Mouse (Mus musculus): ENCODE data around the gene Galnt18. TPM values are rescaled to one million over a fixed set of nuclear protein-coding genes. Genes with fewer than 3 reads are reported as not detected.

The Galnt18 gene
- polyA plus RNA-seq, 1 experiment = 4.9 TPM

DNA sequence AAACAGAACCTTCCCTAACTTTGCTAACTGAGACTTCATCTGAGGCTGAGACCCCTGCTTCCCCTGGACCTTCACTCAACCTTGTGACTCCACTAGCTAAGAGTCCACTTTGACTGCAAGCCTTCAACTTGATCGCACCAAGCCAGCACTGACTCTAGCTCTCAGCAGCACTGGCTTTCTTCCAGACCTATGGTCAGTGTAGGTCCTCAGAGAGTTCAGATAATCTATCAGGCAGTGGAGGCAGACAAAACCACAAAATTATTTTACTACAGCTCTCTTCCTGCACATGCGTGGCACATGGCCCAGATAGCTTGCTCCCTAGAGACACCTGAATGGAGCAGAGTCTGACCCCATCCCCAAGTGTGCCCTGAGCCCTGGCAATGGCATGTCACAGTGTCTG is 204.7 kb downstream of the Galnt18 start:
- DNase-seq (ENCODE audit: low read depth in 1 of 2, low spot score in 2 of 2) = no peak
- TF ChIP-seq POLR2A (IDR thresholded peaks at IDR 0.05; ENCODE audit: low read depth, low read length) = no peak
- TF ChIP-seq CTCF (IDR thresholded peaks at IDR 0.05; ENCODE audit: extremely low read depth, insufficient read depth, insufficient read length, insufficient replicate concordance) = no peak
- Histone ChIP-seq H3K4me1 (ENCODE audit: control insufficient read depth, insufficient read depth, insufficient read length) (no peaks in the 10 kb centered on the region), H3K36me3 (ENCODE audit: control insufficient read depth, insufficient read depth, low read length) (no peaks in the 10 kb centered on the region), H3K27ac (ENCODE audit: insufficient read depth, low read length) (no peak overlapping the region), H3K4me3 (ENCODE audit: extremely low read depth, insufficient read depth, insufficient read length) (no peak overlapping the region), H3K27me3 (ENCODE audit: control insufficient read depth, insufficient read depth, low read length) (no peaks in the 10 kb centered on the region)
- 22% methylated on average over 2 of the region's 2 CpGs for WGBS

DNA sequence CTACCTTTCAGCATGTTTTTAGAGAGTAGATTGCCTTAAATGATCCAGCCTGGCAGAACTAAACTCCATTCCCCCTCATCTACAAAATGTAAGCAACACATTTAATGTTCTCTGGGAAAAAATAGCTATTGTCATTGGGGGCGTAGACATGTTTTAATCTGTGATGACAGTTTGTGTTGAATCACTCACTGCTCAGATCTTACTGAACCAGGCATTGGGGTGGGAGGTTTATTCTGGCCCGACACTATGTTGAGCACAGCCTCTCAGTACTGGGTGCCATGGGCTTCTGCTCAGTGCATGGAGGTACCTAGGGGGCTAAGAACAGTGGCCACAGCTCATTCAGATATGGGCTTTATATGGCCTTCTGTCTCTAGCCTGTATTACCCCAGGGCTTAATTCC is 207.4 kb downstream of the Galnt18 start:
- 91% methylated on average over 2 of the region's 2 CpGs for WGBS

DNA sequence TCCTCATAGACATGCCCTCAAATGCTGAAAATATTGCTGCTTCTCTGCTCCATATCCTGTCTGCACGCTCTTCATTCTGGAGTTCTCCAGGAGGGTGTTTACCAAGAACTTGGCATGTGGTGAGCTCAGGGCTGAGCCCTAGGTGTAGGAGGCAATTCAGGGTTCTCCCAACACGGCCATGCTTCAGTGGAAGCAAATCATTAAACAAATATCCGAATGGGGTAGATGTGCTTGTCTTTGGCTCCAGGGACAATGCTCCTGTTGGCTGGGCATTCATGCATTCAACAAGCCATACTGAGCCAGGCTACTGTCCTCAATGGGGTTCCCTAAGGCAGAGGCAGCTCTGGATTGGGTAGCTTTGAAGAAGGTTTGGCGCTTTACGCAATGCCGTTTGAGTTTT is 212.9 kb downstream of the Galnt18 start:
- DNase-seq (ENCODE audit: low read depth in 1 of 2, low spot score in 2 of 2) = no peak
- 88% methylated on average over 6 of the region's 6 CpGs for WGBS

More for the DNA sequence above, 207.4 kb downstream of the Galnt18 start:
- H3K4me3 ChIP-seq (ENCODE audit: extremely low read depth, insufficient read depth, insufficient read length) = no peak overlapping the region
- no peaks in the 10 kb centered on the region for H3K27me3 ChIP-seq (ENCODE audit: control insufficient read depth, insufficient read depth, low read length)
- no peak for TF ChIP-seq POLR2A (IDR thresholded peaks at IDR 0.05; ENCODE audit: low read depth, low read length)
- TF ChIP-seq CTCF (IDR thresholded peaks at IDR 0.05; ENCODE audit: extremely low read depth, insufficient read depth, insufficient read length, insufficient replicate concordance) = no peak
- no peak overlapping the region for H3K27ac ChIP-seq (ENCODE audit: insufficient read depth, low read length)
- no peak for DNase-seq (ENCODE audit: low read depth in 1 of 2, low spot score in 2 of 2)
- H3K4me1 ChIP-seq (ENCODE audit: control insufficient read depth, insufficient read depth, insufficient read length) = no peaks in the 10 kb centered on the region
- H3K36me3 ChIP-seq (ENCODE audit: control insufficient read depth, insufficient read depth, low read length) = no peaks in the 10 kb centered on the region

DNA sequence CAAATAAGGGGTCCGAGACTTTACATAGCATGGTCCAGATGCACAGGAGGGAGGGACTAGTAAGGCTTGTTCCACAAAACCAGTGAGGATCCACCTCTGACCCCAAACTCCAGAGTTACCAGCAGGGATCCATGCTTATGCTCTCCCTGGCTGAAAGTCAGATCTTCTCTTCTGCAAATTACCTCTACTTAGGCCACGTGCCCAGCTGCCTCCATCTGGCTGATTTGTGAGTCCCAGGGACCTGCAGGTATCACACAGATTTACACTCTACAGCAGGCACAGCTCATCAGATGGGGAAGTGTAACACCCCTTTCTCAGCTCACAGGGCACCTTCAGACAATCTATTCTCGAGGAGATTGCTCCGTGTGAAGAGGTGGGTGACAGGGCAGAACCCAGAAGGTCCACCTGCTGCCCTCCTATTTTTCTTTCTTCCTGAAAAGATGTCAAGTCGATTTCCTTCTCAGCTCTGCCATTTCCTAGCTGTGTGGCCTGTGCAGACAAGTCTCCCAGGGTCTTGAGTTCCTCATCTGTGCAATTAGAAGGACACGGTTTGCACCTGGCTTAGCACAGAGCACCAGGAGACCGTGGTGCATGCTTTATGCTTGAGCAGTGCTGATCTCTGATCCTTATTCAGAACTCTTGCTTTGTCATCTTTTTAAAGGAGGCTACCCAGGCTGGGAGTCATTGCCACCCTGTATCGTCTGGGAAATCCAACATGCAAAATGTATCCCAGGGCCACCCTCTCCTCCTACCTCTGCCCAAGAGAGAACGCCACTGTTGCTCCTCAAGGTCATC is 216.3 kb downstream of the Galnt18 start:
- 68% methylated on average over 9 of the region's 9 CpGs for WGBS
- H3K27me3 ChIP-seq (ENCODE audit: control insufficient read depth, insufficient read depth, low read length) = no peaks in the 10 kb centered on the region

More for the DNA sequence above, 212.9 kb downstream of the Galnt18 start:
- Histone ChIP-seq H3K27ac (ENCODE audit: insufficient read depth, low read length) (no peak overlapping the region), H3K4me3 (ENCODE audit: extremely low read depth, insufficient read depth, insufficient read length) (no peak overlapping the region), H3K36me3 (ENCODE audit: control insufficient read depth, insufficient read depth, low read length) (no peaks in the 10 kb centered on the region), H3K27me3 (ENCODE audit: control insufficient read depth, insufficient read depth, low read length) (no peaks in the 10 kb centered on the region), H3K4me1 (ENCODE audit: control insufficient read depth, insufficient read depth, insufficient read length) (no peaks in the 10 kb centered on the region)
- TF ChIP-seq POLR2A (IDR thresholded peaks at IDR 0.05; ENCODE audit: low read depth, low read length) (no peak), CTCF (IDR thresholded peaks at IDR 0.05; ENCODE audit: extremely low read depth, insufficient read depth, insufficient read length, insufficient replicate concordance) (no peak)

DNA sequence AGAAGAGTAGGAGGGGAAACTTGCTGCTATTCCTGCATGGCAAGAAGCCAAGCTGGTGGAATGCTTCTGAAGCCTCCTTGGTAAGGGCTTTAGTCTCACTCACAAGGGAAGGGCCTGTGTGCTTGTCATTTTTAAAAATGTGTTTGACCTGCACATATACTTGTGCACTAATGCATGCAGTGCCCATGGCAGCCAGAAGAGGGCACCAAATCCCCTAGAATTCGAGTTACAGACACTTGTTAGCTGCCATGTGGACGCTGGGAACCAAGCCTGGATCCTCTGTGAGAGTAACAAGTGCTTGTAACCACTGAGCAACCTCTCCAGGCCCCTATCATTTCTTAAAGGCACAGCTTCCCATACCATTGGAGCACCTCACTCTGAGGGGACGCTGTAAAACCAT is 219.7 kb downstream of the Galnt18 start:
- Histone ChIP-seq H3K27ac (ENCODE audit: insufficient read depth, low read length) (no peak overlapping the region), H3K36me3 (ENCODE audit: control insufficient read depth, insufficient read depth, low read length) (no peaks in the 10 kb centered on the region), H3K27me3 (ENCODE audit: control insufficient read depth, insufficient read depth, low read length) (no peaks in the 10 kb centered on the region), H3K4me3 (ENCODE audit: extremely low read depth, insufficient read depth, insufficient read length) (no peak overlapping the region), H3K4me1 (ENCODE audit: control insufficient read depth, insufficient read depth, insufficient read length) (no peaks in the 10 kb centered on the region)
- no peak for DNase-seq (ENCODE audit: low read depth in 1 of 2, low spot score in 2 of 2)
- no peak for TF ChIP-seq CTCF (IDR thresholded peaks at IDR 0.05; ENCODE audit: extremely low read depth, insufficient read depth, insufficient read length, insufficient replicate concordance)
- no peak for TF ChIP-seq POLR2A (IDR thresholded peaks at IDR 0.05; ENCODE audit: low read depth, low read length)
- 78% methylated on average over 3 of the region's 3 CpGs for WGBS

More for the DNA sequence above, 216.3 kb downstream of the Galnt18 start:
- TF ChIP-seq CTCF (IDR thresholded peaks at IDR 0.05; ENCODE audit: extremely low read depth, insufficient read depth, insufficient read length, insufficient replicate concordance) = no peak
- no peak for TF ChIP-seq POLR2A (IDR thresholded peaks at IDR 0.05; ENCODE audit: low read depth, low read length)
- no peaks in the 10 kb centered on the region for H3K36me3 ChIP-seq (ENCODE audit: control insufficient read depth, insufficient read depth, low read length)
- no peak overlapping the region for H3K4me3 ChIP-seq (ENCODE audit: extremely low read depth, insufficient read depth, insufficient read length)
- no peak overlapping the region for H3K27ac ChIP-seq (ENCODE audit: insufficient read depth, low read length)
- no peak for DNase-seq (ENCODE audit: low read depth in 1 of 2, low spot score in 2 of 2)
- no peaks in the 10 kb centered on the region for H3K4me1 ChIP-seq (ENCODE audit: control insufficient read depth, insufficient read depth, insufficient read length)

DNA sequence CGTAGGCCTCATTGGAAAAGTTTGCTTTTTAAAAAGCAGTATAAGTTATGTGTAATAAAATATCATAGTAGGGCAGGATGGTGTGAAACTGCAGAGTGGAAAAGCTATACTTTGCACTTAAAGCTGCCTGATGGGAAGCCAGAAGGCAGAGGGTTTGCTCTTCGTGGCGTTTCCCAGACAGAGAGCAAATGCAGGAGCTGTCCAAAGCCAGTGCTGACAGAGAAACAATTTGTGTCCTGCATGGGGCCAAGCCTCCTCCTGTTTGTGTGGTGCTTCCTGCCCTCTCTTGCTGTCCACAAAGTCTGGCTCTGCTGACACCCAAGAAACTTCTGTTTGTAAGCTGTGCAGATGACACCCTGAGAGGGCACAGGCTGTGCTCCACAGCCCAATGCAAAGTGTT is 220.8 kb downstream of the Galnt18 start:
- H3K36me3 ChIP-seq (ENCODE audit: control insufficient read depth, insufficient read depth, low read length) = no peaks in the 10 kb centered on the region
- DNase-seq (ENCODE audit: low read depth in 1 of 2, low spot score in 2 of 2) = no peak
- H3K27ac ChIP-seq (ENCODE audit: insufficient read depth, low read length) = no peak overlapping the region
- no peaks in the 10 kb centered on the region for H3K4me1 ChIP-seq (ENCODE audit: control insufficient read depth, insufficient read depth, insufficient read length)
- WGBS = 59% methylated on average over 3 of the region's 3 CpGs
- TF ChIP-seq POLR2A (IDR thresholded peaks at IDR 0.05; ENCODE audit: low read depth, low read length) = no peak
- no peak for TF ChIP-seq CTCF (IDR thresholded peaks at IDR 0.05; ENCODE audit: extremely low read depth, insufficient read depth, insufficient read length, insufficient replicate concordance)
- H3K4me3 ChIP-seq (ENCODE audit: extremely low read depth, insufficient read depth, insufficient read length) = no peak overlapping the region
- H3K27me3 ChIP-seq (ENCODE audit: control insufficient read depth, insufficient read depth, low read length) = no peaks in the 10 kb centered on the region

DNA sequence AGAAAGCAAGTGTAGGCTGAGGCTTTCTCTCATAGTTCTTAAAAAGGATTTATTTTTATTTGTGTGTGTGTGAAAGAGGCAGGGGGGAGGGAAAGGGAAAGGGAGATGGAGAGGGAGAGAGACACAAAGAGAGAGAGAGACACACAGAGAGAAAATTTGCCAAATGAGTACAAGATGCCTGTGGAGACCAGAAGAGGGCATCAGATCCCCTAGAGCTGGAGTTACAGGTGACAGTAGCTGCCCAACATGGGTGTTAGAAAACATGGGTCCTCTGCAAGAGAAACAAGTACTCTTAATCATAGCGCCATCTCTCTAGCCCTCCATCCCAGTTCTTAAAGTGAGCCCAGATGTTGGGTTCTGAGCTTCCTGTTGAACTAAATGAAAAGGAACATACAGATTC is 228.8 kb downstream of the Galnt18 start:
- no peak for TF ChIP-seq POLR2A (IDR thresholded peaks at IDR 0.05; ENCODE audit: low read depth, low read length)
- no peak for TF ChIP-seq CTCF (IDR thresholded peaks at IDR 0.05; ENCODE audit: extremely low read depth, insufficient read depth, insufficient read length, insufficient replicate concordance)
- DNase-seq (ENCODE audit: low read depth in 1 of 2, low spot score in 2 of 2) = no peak
- Histone ChIP-seq H3K36me3 (ENCODE audit: control insufficient read depth, insufficient read depth, low read length) (no peaks in the 10 kb centered on the region), H3K27ac (ENCODE audit: insufficient read depth, low read length) (no peak overlapping the region), H3K4me3 (ENCODE audit: extremely low read depth, insufficient read depth, insufficient read length) (no peak overlapping the region), H3K27me3 (ENCODE audit: control insufficient read depth, insufficient read depth, low read length) (no peaks in the 10 kb centered on the region), H3K4me1 (ENCODE audit: control insufficient read depth, insufficient read depth, insufficient read length) (no peaks in the 10 kb centered on the region)
- whole genome bisulfite sequencing = 95% methylated on average over 1 of the region's 1 CpGs

Measured in spleen, adult 2 months (tissue).